Mouse (Mus musculus) hindbrain, postnatal 0 days (tissue): ENCODE results near the gene Catip. TPM values are rescaled to one million over a fixed set of nuclear protein-coding genes. Genes with fewer than 3 reads are reported as not detected.
A peak's percentile ranks its signal among the peaks of the same experiment; 100 is the strongest.

Experiments used
- ATAC-seq: fragments of 200-750 bp; cut with Nextera tagmentation; 2 replicates; pipeline ENCODE4 v1.8.0; 2017; ENCODE audit warnings: mild to moderate bottlenecking, moderate TSS enrichment, moderate library complexity
- DNase-seq: peaks from one replicate; pipeline ENCODE4 v3.0.0-alpha.2; 2015; ENCODE audit warnings: low spot score
- H3K27ac ChIP-seq: fragments of 300-500 bp; sonication (generic); 2 replicates; pipeline ENCODE4 v1.5.1; 2014; ENCODE audit warnings: mild to moderate bottlenecking
- H3K27me3 ChIP-seq: fragments of 300-500 bp; sonication (generic); 2 replicates; pipeline ENCODE4 v1.6.1; 2014; ENCODE audit warnings: low read length, mixed read lengths; ENCODE audit not compliant: insufficient read depth
- H3K36me3 ChIP-seq: fragments of 300-500 bp; sonication (generic); 2 replicates; pipeline ENCODE4 v1.6.1; 2014; ENCODE audit warnings: low read length, mixed read lengths; ENCODE audit not compliant: insufficient read depth
- H3K4me1 ChIP-seq: fragments of 300-500 bp; sonication (generic); 2 replicates; pipeline ENCODE4 v1.6.1; 2014; ENCODE audit warnings: antibody characterized with exemption, low read length, mixed read lengths; ENCODE audit not compliant: insufficient read depth
- H3K4me2 ChIP-seq: fragments of 300-500 bp; sonication (generic); 2 replicates; pipeline ENCODE4 v1.6.1; 2014; ENCODE audit warnings: low read depth, mild to moderate bottlenecking, low read length, moderate library complexity, mixed read lengths
- H3K4me3 ChIP-seq: fragments of 300-500 bp; sonication (generic); 2 replicates; pipeline ENCODE4 v1.5.1; 2014; ENCODE audit warnings: low read length
- H3K9ac ChIP-seq: fragments of 300-500 bp; sonication (generic); replicated peaks from 2 replicates; pipeline ENCODE4 v1.6.1; 2014; ENCODE audit warnings: mild to moderate bottlenecking, low read length, moderate library complexity, mixed read lengths
- H3K9me3 ChIP-seq: fragments of 300-500 bp; sonication (generic); 2 replicates; pipeline ENCODE4 v1.6.1; 2016; ENCODE audit warnings: low read length, mixed read lengths
- CTCF ChIP-seq: IDR thresholded peaks from 2 replicates; pipeline ENCODE4 v1.5.1; 2016; ENCODE audit warnings: antibody characterized with exemption, control low read depth, low read depth
- WGBS: fragments of 180-500 bp; shearing (Covaris S2); extraction: QIAGEN DNeasy Blood & Tissue Kit; methylation state at CpG from one replicate; pipeline ENCODE4 v1.1.7; 2014; 5-methylcytosine and 5-hydroxymethylcytosine counted together
- polyA plus RNA-seq: library from polyadenylated mRNA; unstranded; fragments of >200 nt; fragmentation: Nextera tagmentation; extraction: Ambion mirVana; gene quantifications from 2 replicates; pipeline ENCODE4 v1.2.1, GENCODE M21; 2015
- total RNA-seq: library from RNA; depleted of rRNA; stranded (reverse); fragments of >200 nt; gene quantifications from 2 replicates; pipeline ENCODE4 v1.2.3, GENCODE M21; 2014

Catip gene
- total and polyA plus RNA-seq, 2 experiments from 2014 or later: 1.8 to 1.9 TPM

GRCm38 (mm10) chr1:74390924-74391748 is 29.2 kb downstream of the Catip start, which contains the start of gene Ctdsp1:
TSS of gene Ctdsp1 (plus strand) at chr1:74391509.
- H3K4me2 ChIP-seq: peak within 1 kb of the TSS; percentile 93
- H3K9ac ChIP-seq: peak within 1 kb of the TSS; percentile 84
- ATAC-seq: peak; percentile 80
- WGBS: 3% methylated on average over 46 of the region's 51 CpGs
- peak within 1 kb of the TSS; percentile 91 for H3K27ac ChIP-seq
- peak within 1 kb of the TSS; percentile 96 for H3K4me3 ChIP-seq
- H3K36me3 ChIP-seq: peaks cover 6% of the 10 kb centered on the region; the same call in 1 of the 2 replicates
- peaks cover 4% of the 10 kb centered on the region; the same call in 1 of the 2 replicates for H3K4me1 ChIP-seq
- no peak for TF ChIP-seq CTCF
- H3K27me3 ChIP-seq: no peaks in the 10 kb centered on the region
- H3K9me3 ChIP-seq: no peaks in the 10 kb centered on the region
- peak; percentile 98 for DNase-seq

- DNase-seq: peak; percentile 48
- Histone ChIP-seq H3K4me1 (peaks cover 4% of the 10 kb centered on the region; the same call in 1 of the 2 replicates), H3K27me3 (no peaks in the 10 kb centered on the region), H3K27ac (peak overlapping the region; percentile 91), H3K36me3 (peaks cover 6% of the 10 kb centered on the region; the same call in 1 of the 2 replicates), H3K9me3 (no peaks in the 10 kb centered on the region), H3K4me3 (peak overlapping the region; percentile 96), H3K4me2 (peak overlapping the region; percentile 93), H3K9ac (peak overlapping the region; percentile 84)
- WGBS: under 1% methylated on average over 56 of the region's 63 CpGs
- ATAC-seq: peak; percentile 52
- no peak for TF ChIP-seq CTCF
These were observed 30.0 kb downstream of the Catip start for GRCm38 (mm10) chr1:74391844-74392441.

GRCm38 (mm10) chr1:74392446-74392994 is 30.6 kb downstream of the Catip start:
- H3K27ac ChIP-seq: peak overlapping the region; percentile 91; the same call in 1 of the 2 replicates
- H3K4me1 ChIP-seq: peaks cover 4% of the 10 kb centered on the region; the same call in 1 of the 2 replicates
- under 1% methylated on average over 16 of the region's 16 CpGs for WGBS
- peak overlapping the region; percentile 96 for H3K4me3 ChIP-seq
- peak overlapping the region; percentile 84 for H3K9ac ChIP-seq
- DNase-seq (no peak), ATAC-seq (peak; percentile 15; the same call in 1 of the 2 replicates)
- H3K27me3 ChIP-seq: no peaks in the 10 kb centered on the region
- peak overlapping the region; percentile 93 for H3K4me2 ChIP-seq
- no peaks in the 10 kb centered on the region for H3K9me3 ChIP-seq
- H3K36me3 ChIP-seq: peaks cover 6% of the 10 kb centered on the region; the same call in 1 of the 2 replicates
- TF ChIP-seq CTCF: no peak

- no peak overlapping the region for H3K27ac ChIP-seq
- H3K4me3 ChIP-seq: peak overlapping the region; percentile 96
- peak overlapping the region; percentile 84; the same call in 1 of the 2 replicates for H3K9ac ChIP-seq
- no peaks in the 10 kb centered on the region for H3K9me3 ChIP-seq
- no peak for DNase-seq
- TF ChIP-seq CTCF: 0 out of 2 replicates have a peak, but pooled peaks have one; percentile 12
- peaks cover 4% of the 10 kb centered on the region; the same call in 1 of the 2 replicates for H3K4me1 ChIP-seq
- no peaks in the 10 kb centered on the region for H3K27me3 ChIP-seq
- ATAC-seq: no peak
- 44% methylated on average over 7 of the region's 7 CpGs for WGBS
- peak overlapping the region; percentile 93 for H3K4me2 ChIP-seq
- peaks cover 6% of the 10 kb centered on the region; the same call in 1 of the 2 replicates for H3K36me3 ChIP-seq
These were observed 31.1 kb downstream of the Catip start for GRCm38 (mm10) chr1:74393010-74393409.

- H3K4me2 ChIP-seq: no peak overlapping the region
- H3K4me1 ChIP-seq: peaks cover 4% of the 10 kb centered on the region; the same call in 1 of the 2 replicates
- H3K9me3 ChIP-seq: no peaks in the 10 kb centered on the region
- no peak for ATAC-seq
- peaks cover 6% of the 10 kb centered on the region; the same call in 1 of the 2 replicates for H3K36me3 ChIP-seq
- no peak overlapping the region for H3K9ac ChIP-seq
- no peak overlapping the region for H3K4me3 ChIP-seq
- H3K27me3 ChIP-seq: no peaks in the 10 kb centered on the region
- no peak overlapping the region for H3K27ac ChIP-seq
- TF ChIP-seq CTCF: no peak
- DNase-seq: no peak
- WGBS: 86% methylated on average over 9 of the region's 9 CpGs
These were observed 31.8 kb downstream of the Catip start for GRCm38 (mm10) chr1:74393697-74394096.

GRCm38 (mm10) chr1:74394311-74394710 is 32.4 kb downstream of the Catip start:
- Histone ChIP-seq H3K4me1 (peaks cover 4% of the 10 kb centered on the region; the same call in 1 of the 2 replicates), H3K9ac (no peak overlapping the region), H3K4me2 (no peak overlapping the region), H3K27me3 (no peaks in the 10 kb centered on the region), H3K27ac (no peak overlapping the region), H3K4me3 (no peak overlapping the region), H3K9me3 (no peaks in the 10 kb centered on the region), H3K36me3 (peaks cover 6% of the 10 kb centered on the region; the same call in 1 of the 2 replicates)
- WGBS: 90% methylated on average over 9 of the region's 9 CpGs
- no peak for TF ChIP-seq CTCF
- DNase-seq (no peak), ATAC-seq (no peak)
